Mouse (Mus musculus): ENCODE measurements at regions not wholly inside any gene's neighbourhood (a gene's known extent, or its start where the extent isn't known, plus 50 kb on each side); places are given as distances from the start of the nearest gene placed in this dataset.

DNA sequence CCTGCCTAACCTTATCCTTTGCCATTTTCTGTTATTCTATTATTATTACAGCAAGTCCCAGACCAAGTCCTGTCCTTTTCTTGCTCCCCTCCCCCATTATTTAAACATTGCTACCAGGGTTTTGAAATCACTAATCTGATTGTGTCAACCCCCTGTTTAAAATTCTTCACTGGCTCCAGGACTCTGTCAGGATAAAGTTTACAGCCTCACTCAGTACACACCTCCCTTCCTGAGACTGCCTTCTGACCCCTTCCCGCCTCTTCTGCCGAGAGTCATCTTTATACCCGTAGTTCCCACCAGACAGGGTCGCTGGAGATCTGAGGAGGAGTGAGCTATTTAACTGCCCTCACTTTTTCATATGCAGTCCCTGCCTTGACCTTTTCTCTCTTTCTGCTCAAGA is 110.3 kb upstream of the Syt6 start:
- no peak for TF ChIP-seq CTCF (IDR thresholded peaks at IDR 0.05)
- no peak for TF ChIP-seq EP300 (IDR thresholded peaks at IDR 0.05; ENCODE audit: insufficient read depth, low read depth, low read length)
